Mouse (Mus musculus) olfactory bulb, adult 2 months (tissue): ENCODE data around the gene B3galnt2.

ENCODE experiments used
- CTCF ChIP-seq: fragments of 200-500 bp; IDR thresholded peaks from 2 replicates; pipeline ENCODE4 v1.5.1; 2012; ENCODE audit warnings: low read depth, mild to moderate bottlenecking, low read length, moderate library complexity; ENCODE audit not compliant: insufficient read depth
- POLR2A ChIP-seq: fragments of 200-500 bp; IDR thresholded peaks from 2 replicates; pipeline ENCODE4 v1.6.1; 2012; ENCODE audit warnings: mild to moderate bottlenecking, low read depth, low read length, moderate library complexity; ENCODE audit not compliant: insufficient read depth

GRCm38 (mm10) chr13:13911341-13911740 is 42.9 kb upstream of the B3galnt2 start:
- TF ChIP-seq POLR2A (no peak), CTCF (no peak)
